Mouse (Mus musculus): Measurements from ENCODE around the gene Lin9. TPM values are rescaled to one million over a fixed set of nuclear protein-coding genes. Genes with fewer than 3 reads are reported as not detected.

Lin9 gene
- polyA plus RNA-seq, 1 experiment from 2014 or later = 25.9 TPM

Other genes with a start within 250 kb of the Lin9 start
- 0.85 and 1.0 TPM in 2 replicates for gene Stum, start 157.6 kb upstream of the Lin9 start, polyA plus RNA-seq (2014; fragmentation: Nextera tagmentation; extraction: Ambion mirVana)
- gene Parp1, start 72.2 kb upstream of the Lin9 start, polyA plus RNA-seq (2014; fragmentation: Nextera tagmentation; extraction: Ambion mirVana) = 141 and 177 TPM in 2 replicates
- 0.13 TPM in 1 of 2 replicates, not detected in the other for gene Mixl1, start 55.9 kb downstream of the Lin9 start, polyA plus RNA-seq (2014; fragmentation: Nextera tagmentation; extraction: Ambion mirVana)
- 24.8 and 27.7 TPM in 2 replicates for gene Acbd3, start 84.9 kb downstream of the Lin9 start, polyA plus RNA-seq (2014; fragmentation: Nextera tagmentation; extraction: Ambion mirVana)
- 3,542 and 3,682 TPM in 2 replicates for gene H3f3a, start 172.8 kb downstream of the Lin9 start, polyA plus RNA-seq (2014; fragmentation: Nextera tagmentation; extraction: Ambion mirVana)
- gene Sde2, start 210.0 kb downstream of the Lin9 start, polyA plus RNA-seq (2014; fragmentation: Nextera tagmentation; extraction: Ambion mirVana) = 33.8 and 34.7 TPM in 2 replicates

All from hindbrain, embryonic 11.5 days (tissue).